Mouse (Mus musculus): ENCODE results near the gene Col10a1.
"Not testable (repeated sequence)": the region's sequence is repeated elsewhere in the genome, so short reads cannot be mapped to it uniquely, and the experiment has no call there.

Col10a1 gene

DNA sequence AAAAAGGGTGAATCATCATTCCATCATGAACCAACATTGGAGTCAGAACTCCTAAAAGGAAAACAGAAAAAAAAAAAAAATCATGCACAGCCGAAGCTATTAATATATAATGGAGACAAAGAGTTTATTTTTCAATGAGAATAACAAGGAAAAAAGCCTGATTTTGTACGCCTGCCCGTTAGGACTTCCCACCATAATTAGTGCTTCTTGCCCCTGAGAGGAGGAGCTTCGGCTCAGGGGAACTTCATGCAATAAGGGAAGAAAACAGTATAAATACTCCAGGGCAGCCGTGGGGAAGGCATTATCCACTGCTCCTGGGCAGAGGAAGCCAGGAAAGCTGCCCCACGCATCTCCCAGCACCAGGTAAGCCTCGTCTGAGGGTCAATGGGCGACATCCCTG, at the start of gene Col10a1:
Gene Col10a1, plus strand, starts transcription at position 301 of the 400 bp plus-strand sequence.
- no peak for DNase-seq

DNA sequence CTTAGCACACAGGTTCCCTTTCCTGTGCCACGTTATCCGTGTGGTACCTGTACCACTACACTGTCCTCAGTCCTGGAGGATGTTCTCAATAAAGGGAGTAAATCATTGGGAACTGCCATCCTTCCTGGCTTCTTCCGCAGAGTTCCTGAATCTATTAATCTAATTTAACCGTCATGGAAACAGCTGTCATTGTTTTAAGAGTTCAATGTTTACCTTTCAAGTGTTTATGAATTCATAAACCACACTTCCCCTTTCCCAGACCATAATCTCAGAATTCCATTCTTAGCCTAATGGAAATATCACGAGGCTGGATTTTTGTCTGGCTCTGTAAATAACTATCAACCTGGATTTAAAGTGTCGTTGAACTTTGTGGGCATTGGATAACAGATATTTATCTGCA, 48.8 kb upstream of the Col10a1 start:
- no peak for DNase-seq

DNA sequence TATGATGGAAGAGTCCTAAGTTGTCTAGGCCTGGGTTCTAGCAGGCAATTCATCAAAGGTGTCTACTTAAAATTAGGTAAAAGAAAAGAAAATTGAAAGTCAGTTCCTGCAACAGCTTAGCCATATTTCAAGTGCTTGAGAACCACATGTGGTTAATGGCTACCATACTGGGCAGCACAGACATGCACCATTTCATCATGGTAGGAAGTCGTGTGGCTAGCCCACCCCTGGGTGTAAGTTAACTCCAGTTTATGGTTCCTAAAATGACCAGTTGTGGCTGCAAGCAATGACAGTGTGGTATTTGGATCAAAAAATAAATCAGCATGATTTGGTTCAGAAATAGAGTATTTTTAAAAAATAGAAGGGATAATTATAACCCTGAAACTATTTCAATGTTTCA, 47.9 kb upstream of the Col10a1 start:
- DNase-seq: no peak

DNA sequence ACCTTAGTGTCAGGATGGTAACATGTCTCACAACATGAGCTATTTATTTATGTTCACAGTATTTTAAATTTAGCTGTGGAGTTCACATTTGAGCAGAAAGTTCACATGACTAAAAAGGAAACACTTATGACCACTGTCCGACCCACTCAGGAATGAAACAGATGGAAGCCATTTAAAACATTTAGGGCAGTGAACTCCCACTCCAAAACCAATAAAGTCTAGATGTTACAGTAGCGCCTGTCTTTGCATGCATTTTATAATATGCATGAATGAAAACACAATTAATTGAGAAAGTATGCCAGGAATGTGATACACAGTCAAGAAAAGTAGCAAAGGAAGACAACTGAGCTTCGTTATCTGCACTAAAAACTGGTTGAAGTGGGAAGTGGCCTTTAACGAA, 37.6 kb upstream of the Col10a1 start:
- no peak for DNase-seq

DNA sequence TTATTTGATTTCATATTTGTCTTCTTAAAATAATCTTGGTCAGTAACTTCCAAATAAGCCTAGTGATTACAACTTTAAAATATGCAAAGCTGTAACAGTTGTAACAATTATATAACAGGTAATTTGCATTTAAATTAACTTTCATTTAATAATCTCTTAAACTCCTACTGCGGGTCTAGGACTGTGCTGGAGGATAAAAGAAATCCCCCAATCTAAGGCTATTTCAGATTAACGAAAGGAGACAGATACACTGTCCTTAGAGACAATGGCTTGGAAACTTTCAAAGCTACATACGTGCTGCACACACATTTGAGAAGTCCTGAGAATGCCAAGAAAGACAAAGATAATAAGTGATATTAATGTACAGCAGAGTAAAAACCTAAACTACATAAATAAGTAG, 31.5 kb upstream of the Col10a1 start:
- DNase-seq: no peak

DNA sequence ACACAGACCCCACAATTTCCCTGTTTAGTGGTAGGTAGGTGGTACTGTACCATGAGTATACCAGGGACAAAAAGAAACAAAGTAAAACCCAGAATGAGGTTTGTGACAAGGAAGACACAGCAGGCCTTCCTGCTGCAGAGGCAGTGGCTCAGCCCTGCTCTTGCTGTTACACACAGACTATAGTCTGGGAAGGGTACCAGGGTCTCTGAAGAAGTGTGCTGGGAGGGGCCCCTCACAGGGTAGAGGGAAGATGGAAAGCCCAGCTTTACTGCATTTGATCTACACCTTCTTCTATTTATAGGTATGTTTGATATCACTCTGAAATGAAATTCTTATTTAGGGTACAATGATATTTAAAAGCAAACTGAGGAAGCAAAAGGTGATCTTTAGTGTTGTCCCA, 26.0 kb upstream of the Col10a1 start:
- DNase-seq: peak; percentile 71 to 76

DNA sequence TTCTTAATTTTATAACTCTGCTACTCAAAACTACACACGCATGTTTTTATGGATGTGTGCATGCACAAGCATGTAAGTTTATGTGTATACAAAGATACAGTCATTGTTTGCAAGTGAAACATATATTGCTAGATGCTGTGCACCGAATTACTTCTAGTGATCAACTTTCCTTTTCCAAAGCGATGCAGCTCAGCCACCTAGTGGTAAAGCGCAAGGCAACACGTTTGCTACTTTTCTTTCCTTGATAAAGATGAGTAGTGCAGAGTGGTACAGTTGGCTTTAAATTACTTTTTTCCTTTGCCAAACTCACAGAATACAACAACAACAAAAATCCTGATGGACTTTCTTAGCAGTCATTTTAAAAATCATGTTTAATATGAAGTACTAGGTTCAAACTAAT, 21.6 kb upstream of the Col10a1 start:
- peak in 1 of 2 experiments; percentile 3 for DNase-seq

DNA sequence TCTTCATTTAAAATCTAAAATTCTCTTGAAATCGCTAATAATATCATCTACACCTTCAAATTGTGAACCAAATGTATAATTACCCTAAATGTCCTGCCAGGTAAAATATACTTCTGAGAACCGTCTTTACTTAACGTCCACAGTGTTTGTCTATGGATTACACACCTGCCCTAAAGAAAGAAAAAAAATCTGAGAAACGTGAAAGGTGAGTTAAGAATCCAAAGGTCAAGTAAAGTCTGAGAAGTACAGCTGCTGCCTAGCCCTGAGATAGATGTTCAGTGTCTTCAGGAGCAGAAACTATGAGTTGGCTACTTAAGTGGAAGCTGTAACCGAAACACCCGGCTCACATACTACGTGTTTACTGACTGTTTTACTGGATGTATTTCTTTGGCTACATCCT, 16.4 kb upstream of the Col10a1 start:
- DNase-seq: no peak

DNA sequence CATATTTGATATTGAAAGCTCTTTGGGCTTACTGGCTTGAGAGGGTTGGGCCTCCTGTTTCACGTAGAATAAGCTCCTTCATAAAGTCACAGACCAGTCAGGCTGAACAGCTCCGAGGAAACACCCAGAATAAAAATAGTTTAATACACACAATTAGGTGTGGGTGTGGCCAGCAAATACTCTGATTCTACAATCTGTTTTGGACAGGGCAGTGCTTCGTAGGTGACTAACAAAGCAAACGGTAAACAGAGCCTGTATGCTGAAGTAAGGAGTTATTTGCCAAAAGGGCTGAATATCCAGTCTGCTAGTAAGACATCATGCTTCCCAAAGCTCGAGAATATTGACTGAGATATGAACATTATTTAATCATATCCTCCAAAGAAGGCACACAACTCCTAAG, 4.1 kb upstream of the Col10a1 start:
- no peak for DNase-seq

DNA sequence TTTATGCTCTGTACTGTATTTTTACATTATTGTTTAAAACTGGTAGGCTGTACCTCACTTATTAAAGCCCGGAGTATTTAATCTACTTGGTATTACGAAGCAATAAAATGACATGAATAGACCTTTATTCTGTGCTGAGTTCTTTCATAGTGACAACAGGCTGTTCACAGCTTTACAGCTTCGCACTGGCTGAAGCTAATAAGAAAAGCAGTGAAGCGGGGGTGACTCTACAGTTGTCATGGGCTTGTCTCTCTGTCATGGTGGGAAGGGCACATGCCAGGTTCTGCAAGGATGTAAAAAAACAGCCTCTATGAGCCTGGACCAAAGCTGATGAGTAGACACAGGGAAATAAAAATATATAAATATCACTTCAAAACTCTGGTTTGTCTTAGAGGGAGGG, 7.2 kb downstream of the Col10a1 start:
- no peak for DNase-seq

DNA sequence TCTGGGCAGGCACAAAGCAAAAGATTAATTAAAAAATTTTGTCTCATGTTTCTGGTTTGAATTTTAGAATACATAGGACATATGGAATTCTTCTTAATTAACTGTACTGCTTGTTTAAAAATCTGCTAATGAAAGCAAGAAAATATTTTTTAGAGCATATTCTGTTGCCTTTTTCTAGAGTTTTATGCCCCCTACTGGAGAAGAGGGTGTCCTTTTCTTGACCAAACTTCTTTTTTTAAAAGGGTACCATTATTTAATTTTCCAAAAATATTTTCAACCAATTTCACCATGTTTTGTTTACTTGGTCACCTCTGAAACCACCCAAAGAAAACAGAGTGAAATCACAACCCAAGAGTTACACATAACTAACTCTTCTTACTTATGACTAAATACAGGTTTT, 9.5 kb downstream of the Col10a1 start:
- no peak for DNase-seq

DNA sequence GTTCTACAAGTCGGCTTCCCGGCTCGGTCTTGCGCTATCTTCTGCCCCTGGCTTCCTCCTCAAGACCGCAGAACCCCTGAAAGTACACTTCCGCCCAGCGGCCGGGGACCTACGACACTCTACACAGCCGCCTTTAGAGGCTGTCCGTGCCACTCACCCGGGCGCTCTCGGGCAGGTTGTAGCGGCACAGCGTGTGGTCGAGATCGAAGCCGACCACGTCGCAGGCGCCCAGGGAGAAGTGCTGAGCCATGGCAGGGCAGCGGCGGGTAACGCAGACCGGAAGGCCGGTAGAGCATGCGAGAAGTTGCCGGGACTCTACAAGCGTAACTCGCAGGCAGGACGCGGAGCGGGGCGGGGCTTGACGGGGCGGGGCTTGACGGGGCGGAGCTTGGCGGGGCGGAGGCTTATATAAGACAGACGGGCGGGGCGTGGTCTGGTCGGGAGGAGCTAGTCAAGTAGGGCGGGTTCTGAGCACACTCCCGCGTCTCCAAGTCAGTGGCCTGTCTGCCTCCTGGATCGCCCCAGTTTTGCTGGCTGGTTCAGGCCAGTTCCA, 28.5 kb downstream of the Col10a1 start, which contains the start of gene Nt5dc1:
Gene Nt5dc1, minus strand, starts transcription at position 349 of the 553 bp plus-strand sequence.
- peak; percentile 96 to 97 for DNase-seq

DNA sequence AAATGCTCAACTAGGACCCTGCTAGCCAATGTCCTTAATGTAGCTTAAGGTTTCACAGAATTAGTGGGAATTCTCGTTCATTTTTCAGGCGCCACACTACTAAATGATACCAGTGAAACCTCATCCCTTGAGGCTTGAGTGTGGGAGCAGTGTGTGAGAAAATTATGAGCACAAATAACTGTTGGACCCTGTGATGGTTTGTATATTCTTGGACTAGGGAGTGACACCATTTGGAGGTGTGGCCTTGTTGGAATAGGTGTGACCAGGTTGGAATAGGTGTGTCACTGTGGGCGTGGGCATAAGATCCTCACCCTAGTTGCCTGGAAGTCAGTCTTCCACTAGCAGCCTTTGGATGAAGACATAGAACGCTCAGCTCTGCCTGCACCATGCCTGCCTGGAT, 29.0 kb downstream of the Col10a1 start:
- not testable (repeated sequence) for DNase-seq

DNA sequence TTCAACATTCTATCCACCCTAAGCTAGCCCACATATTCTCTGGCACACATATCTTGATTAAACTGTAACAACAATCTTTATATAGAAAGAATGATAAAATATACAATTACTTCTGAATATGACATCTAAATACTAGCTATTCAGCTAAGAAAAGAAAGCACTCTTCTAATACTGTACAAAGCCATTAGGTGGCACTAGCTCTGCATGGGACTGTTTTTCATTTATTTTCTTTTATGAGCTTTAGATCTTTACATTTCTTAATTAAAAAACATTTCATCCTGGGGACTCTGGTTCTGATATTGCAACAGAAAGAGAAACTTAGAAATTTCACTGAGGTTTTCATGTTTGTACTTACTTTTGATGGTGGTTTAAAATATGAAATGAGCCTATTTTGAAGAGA, 42.0 kb downstream of the Col10a1 start:
- peak in 1 of 2 experiments; percentile 31 for DNase-seq

DNA sequence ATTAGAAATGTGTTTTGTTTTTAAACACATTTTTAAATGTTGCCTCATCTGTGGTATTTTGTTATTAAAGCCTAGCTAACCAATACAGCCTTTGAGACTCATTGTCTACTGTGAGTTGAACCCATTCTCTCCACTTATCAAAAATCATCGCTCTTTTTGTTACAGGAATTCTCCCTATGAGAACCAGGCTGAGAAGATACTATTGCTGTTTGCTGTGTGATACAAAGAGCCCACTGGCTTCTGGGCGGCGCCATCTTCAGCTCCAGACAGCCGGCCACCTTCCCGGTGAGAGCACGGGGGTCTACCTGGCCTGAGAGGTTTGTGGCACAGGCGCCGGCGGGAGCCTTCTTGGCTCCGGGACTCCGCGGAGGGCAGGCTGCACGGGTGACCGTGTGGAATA, 44.4 kb downstream of the Col10a1 start:
- not testable (repeated sequence) for DNase-seq
